Mouse (Mus musculus) thymus, adult 2 months (tissue): ENCODE measurements at regions not wholly inside any gene's neighbourhood (a gene's known extent, or its start where the extent isn't known, plus 50 kb on each side); places are given as distances from the start of the nearest gene placed in this dataset.

Experiments
- CTCF ChIP-seq: fragments of 200-500 bp; IDR thresholded peaks from 2 replicates; pipeline ENCODE4 v1.5.1; 2012; ENCODE audit warnings: mild to moderate bottlenecking, control low read depth, low read length, moderate library complexity, borderline replicate concordance; ENCODE audit not compliant: control insufficient read depth, poor library complexity, insufficient read depth; ENCODE audit errors: extremely low read depth
- POLR2A ChIP-seq: fragments of 200-500 bp; IDR thresholded peaks from 2 replicates; pipeline ENCODE4 v1.6.1; 2012; ENCODE audit warnings: mild to moderate bottlenecking, low read length, control low read depth, moderate library complexity; ENCODE audit not compliant: control insufficient read depth, poor library complexity, insufficient read depth; ENCODE audit errors: extremely low read depth

DNA sequence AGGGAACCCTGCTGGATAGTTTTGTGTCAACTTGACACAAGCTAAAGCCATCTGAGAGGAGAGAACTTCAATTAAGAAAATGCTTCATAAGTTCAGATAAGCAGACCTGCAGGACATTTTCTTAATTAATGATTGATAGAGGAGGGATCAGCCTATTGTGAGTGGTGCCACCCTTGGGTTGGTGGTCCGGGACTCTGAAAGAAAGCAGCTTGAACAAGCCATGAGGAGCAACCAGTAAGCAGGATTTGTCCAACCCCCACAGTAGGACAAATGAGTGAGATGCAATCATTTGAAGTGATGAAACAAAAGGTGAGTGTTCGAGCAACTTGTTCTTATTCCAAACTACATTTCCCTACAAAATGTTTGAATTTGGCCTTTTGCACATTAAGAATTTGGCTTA, 78.0 kb upstream of the Pam start:
- TF ChIP-seq POLR2A, result no peak
- no peak for TF ChIP-seq CTCF
